Mouse (Mus musculus): ENCODE data around the gene Hist1h4d. TPM values are rescaled to one million over a fixed set of nuclear protein-coding genes. Genes with fewer than 3 reads are reported as not detected.
"Not testable (repeated sequence)": the region's sequence is repeated elsewhere in the genome, so short reads cannot be mapped to it uniquely, and the experiment has no call there.

The Hist1h4d gene
- polyA plus RNA-seq, 1 experiment from 2014 or later = 158 TPM

GRCm38 (mm10) chr13:23570261-23571021 lies 11.0 kb upstream of the Hist1h4d start:
- Histone ChIP-seq H3K4me3 (replicated peaks) (peak overlapping the region; percentile 47), H3K27ac (peak overlapping the region; percentile 97), H3K9ac (replicated peaks) (peak overlapping the region; percentile 57), H3K4me2 (peak overlapping the region; percentile 75)
- WGBS = under 1% methylated on average over 23 of the region's 41 CpGs
- H3K4me1 ChIP-seq (replicated peaks); H3K36me3 ChIP-seq; ATAC-seq (ENCODE audit: insufficient number of reproducible peaks, insufficient read depth, low FRiP score, low TSS enrichment, low read depth); H3K9me3 ChIP-seq; H3K27me3 ChIP-seq: not testable (repeated sequence)

DNA sequence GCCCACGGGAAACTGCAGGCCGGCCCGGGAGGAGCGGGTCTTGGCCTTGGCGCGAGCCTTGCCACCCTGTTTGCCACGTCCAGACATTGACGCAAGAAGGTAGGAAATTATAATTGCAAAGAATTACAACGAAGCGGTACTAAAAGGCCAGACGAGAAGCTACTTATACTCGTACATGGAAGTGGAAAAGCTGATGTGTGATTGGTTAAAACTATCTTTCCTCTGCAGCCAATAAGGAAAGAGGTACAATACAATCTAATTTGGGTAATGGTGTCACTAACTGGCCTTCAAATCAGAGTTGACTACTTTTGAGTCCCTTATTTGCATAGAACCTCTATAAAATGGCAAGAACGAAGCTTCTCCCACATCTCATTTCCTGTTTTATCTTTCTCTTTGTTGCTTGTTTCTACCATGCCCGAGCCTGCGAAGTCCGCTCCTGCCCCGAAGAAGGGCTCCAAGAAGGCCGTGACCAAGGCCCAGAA lies 10.3 kb upstream of the Hist1h4d start, which contains the start of the genes Hist1h2ae and Hist1h2bg:
Hist1h2ae (minus strand) TSS at position 199 of the 482 bp plus-strand sequence.
Hist1h2bg (plus strand) TSS at position 375 of the 482 bp plus-strand sequence.
- peak within 1 kb of the TSS; percentile 75 for H3K4me2 ChIP-seq
- H3K9ac ChIP-seq (replicated peaks) = peak within 1 kb of the TSS; percentile 84
- no peaks in the 10 kb centered on the region for H3K9me3 ChIP-seq
- peak; percentile 88 for ATAC-seq (ENCODE audit: insufficient number of reproducible peaks, insufficient read depth, low FRiP score, low TSS enrichment, low read depth)
- H3K4me1 ChIP-seq (replicated peaks) = peaks cover 5% of the 10 kb centered on the region; the same call in 1 of the 2 replicates
- peak within 1 kb of the TSS; percentile 97 for H3K27ac ChIP-seq
- 0% methylated on average over 18 of the region's 18 CpGs for WGBS
- H3K4me3 ChIP-seq (replicated peaks) = peak within 1 kb of the TSS; percentile 47
- H3K36me3 ChIP-seq = no peaks in the 10 kb centered on the region
- H3K27me3 ChIP-seq = no peaks in the 10 kb centered on the region

- not testable (repeated sequence) for ATAC-seq (ENCODE audit: insufficient number of reproducible peaks, insufficient read depth, low FRiP score, low TSS enrichment, low read depth); H3K27me3 ChIP-seq; H3K9me3 ChIP-seq; H3K36me3 ChIP-seq
- H3K4me2 ChIP-seq = peak overlapping the region; percentile 75
- peaks cover 11% of the 10 kb centered on the region for H3K4me1 ChIP-seq (replicated peaks)
- H3K27ac ChIP-seq = peak overlapping the region; percentile 97
- 0% methylated on average over 17 of the region's 34 CpGs for WGBS
- H3K9ac ChIP-seq (replicated peaks) = peak overlapping the region; percentile 84
- H3K4me3 ChIP-seq (replicated peaks) = peak overlapping the region; percentile 47
Measured at GRCm38 (mm10) chr13:23571504-23572217, 9.7 kb upstream of the Hist1h4d start.

- Histone ChIP-seq H3K27me3 (no peaks in the 10 kb centered on the region), H3K4me2 (peak overlapping the region; percentile 75), H3K4me1 (replicated peaks) (peaks cover 14% of the 10 kb centered on the region), H3K9me3 (no peaks in the 10 kb centered on the region), H3K9ac (replicated peaks) (peak overlapping the region; percentile 84), H3K27ac (peak overlapping the region; percentile 97), H3K4me3 (replicated peaks) (peak overlapping the region; percentile 47), H3K36me3 (no peaks in the 10 kb centered on the region)
- 34% methylated on average over 2 of the region's 2 CpGs for WGBS
- no peak for ATAC-seq (ENCODE audit: insufficient number of reproducible peaks, insufficient read depth, low FRiP score, low TSS enrichment, low read depth)
Measured at GRCm38 (mm10) chr13:23572218-23573033, 9.0 kb upstream of the Hist1h4d start.

GRCm38 (mm10) chr13:23573034-23573897 lies 8.1 kb upstream of the Hist1h4d start:
- peak overlapping the region; percentile 84 for H3K9ac ChIP-seq (replicated peaks)
- peak overlapping the region; percentile 97 for H3K27ac ChIP-seq
- not testable (repeated sequence) for H3K36me3 ChIP-seq; ATAC-seq (ENCODE audit: insufficient number of reproducible peaks, insufficient read depth, low FRiP score, low TSS enrichment, low read depth); H3K27me3 ChIP-seq; H3K9me3 ChIP-seq
- 8% methylated on average over 20 of the region's 20 CpGs for WGBS
- H3K4me3 ChIP-seq (replicated peaks) = peak overlapping the region; percentile 47
- peaks cover 14% of the 10 kb centered on the region for H3K4me1 ChIP-seq (replicated peaks)
- peak overlapping the region; percentile 75 for H3K4me2 ChIP-seq

GRCm38 (mm10) chr13:23573898-23574524 lies 7.4 kb upstream of the Hist1h4d start, which contains the start of the genes Hist1h2bf and Hist1h2ad:
Gene Hist1h2bf, minus strand, starts transcription at chr13:23574196.
Gene Hist1h2ad, plus strand, starts transcription at chr13:23574381.
- H3K9me3 ChIP-seq, H3K27me3 ChIP-seq, H3K36me3 ChIP-seq: not testable (repeated sequence)
- peak within 1 kb of the TSS; percentile 97 for H3K27ac ChIP-seq
- peak within 1 kb of the TSS; percentile 84 for H3K9ac ChIP-seq (replicated peaks)
- peak within 1 kb of the TSS; percentile 75 for H3K4me2 ChIP-seq
- H3K4me1 ChIP-seq (replicated peaks) = peaks cover 14% of the 10 kb centered on the region
- H3K4me3 ChIP-seq (replicated peaks) = peak within 1 kb of the TSS; percentile 49
- under 1% methylated on average over 41 of the region's 42 CpGs for WGBS
- ATAC-seq (ENCODE audit: insufficient number of reproducible peaks, insufficient read depth, low FRiP score, low TSS enrichment, low read depth) = peak; percentile 92

- H3K27me3 ChIP-seq; H3K9me3 ChIP-seq; ATAC-seq (ENCODE audit: insufficient number of reproducible peaks, insufficient read depth, low FRiP score, low TSS enrichment, low read depth); H3K36me3 ChIP-seq: not testable (repeated sequence)
- WGBS = 0% methylated on average over 9 of the region's 39 CpGs
- H3K27ac ChIP-seq = peak overlapping the region; percentile 97
- peaks cover 14% of the 10 kb centered on the region for H3K4me1 ChIP-seq (replicated peaks)
- H3K4me2 ChIP-seq = peak overlapping the region; percentile 75
- peak overlapping the region; percentile 49 for H3K4me3 ChIP-seq (replicated peaks)
- peak overlapping the region; percentile 55; the same call in 1 of the 2 replicates for H3K9ac ChIP-seq (replicated peaks)
Measured at GRCm38 (mm10) chr13:23574546-23575170, 6.7 kb upstream of the Hist1h4d start.

GRCm38 (mm10) chr13:23575271-23575851 lies 6.0 kb upstream of the Hist1h4d start, which contains the start of gene Hist1h3d:
Gene Hist1h3d, plus strand, starts transcription at chr13:23575763.
- H3K27ac ChIP-seq = peak within 1 kb of the TSS; percentile 94
- peak; percentile 54 for ATAC-seq (ENCODE audit: insufficient number of reproducible peaks, insufficient read depth, low FRiP score, low TSS enrichment, low read depth)
- peak within 1 kb of the TSS; percentile 73 for H3K4me2 ChIP-seq
- H3K9ac ChIP-seq (replicated peaks) = peak within 1 kb of the TSS; percentile 80
- no peaks in the 10 kb centered on the region for H3K9me3 ChIP-seq
- peaks cover 10% of the 10 kb centered on the region for H3K4me1 ChIP-seq (replicated peaks)
- WGBS = under 1% methylated on average over 18 of the region's 18 CpGs
- H3K36me3 ChIP-seq = no peaks in the 10 kb centered on the region
- no peaks in the 10 kb centered on the region for H3K27me3 ChIP-seq
- H3K4me3 ChIP-seq (replicated peaks) = peak within 1 kb of the TSS; percentile 49

GRCm38 (mm10) chr13:23575864-23576313 lies 5.5 kb upstream of the Hist1h4d start:
- Histone ChIP-seq H3K9ac (replicated peaks) (peak overlapping the region; percentile 80), H3K4me2 (peak overlapping the region; percentile 73), H3K27ac (peak overlapping the region; percentile 94), H3K4me1 (replicated peaks) (peaks cover 14% of the 10 kb centered on the region), H3K4me3 (replicated peaks) (peak overlapping the region; percentile 49)
- H3K9me3 ChIP-seq; H3K27me3 ChIP-seq; H3K36me3 ChIP-seq; ATAC-seq (ENCODE audit: insufficient number of reproducible peaks, insufficient read depth, low FRiP score, low TSS enrichment, low read depth): not testable (repeated sequence)
- WGBS = under 1% methylated on average over 12 of the region's 40 CpGs
